Mouse (Mus musculus) fat pad, adult 2 months (tissue): Measurements from ENCODE around the gene Fto.

Experiments
- DNase-seq: peaks from one replicate; pipeline ENCODE4 v3.0.0-alpha.2; 2011; ENCODE audit warnings: low read depth, low spot score; ENCODE audit errors: extremely low read depth

Fto gene

GRCm38 (mm10) chr8:91599349-91599837 is 286.1 kb downstream of the Fto start:
- no peak for DNase-seq

- no peak for DNase-seq
Observed at GRCm38 (mm10) chr8:91603751-91604150, 290.4 kb downstream of the Fto start.

- DNase-seq: no peak
Observed at GRCm38 (mm10) chr8:91605901-91606300, 292.6 kb downstream of the Fto start.

GRCm38 (mm10) chr8:91607091-91607490 is 293.8 kb downstream of the Fto start:
- DNase-seq: no peak

GRCm38 (mm10) chr8:91611191-91611590 is 297.9 kb downstream of the Fto start:
- no peak for DNase-seq

- no peak for DNase-seq
Observed at GRCm38 (mm10) chr8:91611723-91612362, 298.5 kb downstream of the Fto start.

GRCm38 (mm10) chr8:91612387-91613130 is 299.2 kb downstream of the Fto start:
- no peak for DNase-seq

GRCm38 (mm10) chr8:91613603-91614002 is 300.3 kb downstream of the Fto start:
- no peak for DNase-seq

GRCm38 (mm10) chr8:91615196-91615595 is 301.9 kb downstream of the Fto start:
- DNase-seq: no peak

- DNase-seq: no peak
Observed at GRCm38 (mm10) chr8:91615781-91616683, 302.7 kb downstream of the Fto start.

GRCm38 (mm10) chr8:91617772-91618171 is 304.4 kb downstream of the Fto start:
- no peak for DNase-seq

- no peak for DNase-seq
Observed at GRCm38 (mm10) chr8:91622757-91623156, 309.4 kb downstream of the Fto start.

- no peak for DNase-seq
Observed at GRCm38 (mm10) chr8:91625686-91626558, 312.6 kb downstream of the Fto start.

- DNase-seq: no peak
Observed at GRCm38 (mm10) chr8:91629594-91629993, 316.3 kb downstream of the Fto start.

- no peak for DNase-seq
Observed at GRCm38 (mm10) chr8:91630320-91631033, 317.2 kb downstream of the Fto start.

- DNase-seq: no peak
Observed at GRCm38 (mm10) chr8:91632411-91632810, 319.1 kb downstream of the Fto start.

GRCm38 (mm10) chr8:91635406-91635805 is 322.1 kb downstream of the Fto start:
- no peak for DNase-seq

- DNase-seq: no peak
Observed at GRCm38 (mm10) chr8:91636887-91637286, 323.6 kb downstream of the Fto start.

GRCm38 (mm10) chr8:91637684-91638083 is 324.4 kb downstream of the Fto start:
- DNase-seq: no peak

GRCm38 (mm10) chr8:91638256-91638655 is 324.9 kb downstream of the Fto start:
- DNase-seq: no peak
